Mouse (Mus musculus) intestine, postnatal 0 days (tissue): ENCODE data around the gene Pxn. TPM values are rescaled to one million over a fixed set of nuclear protein-coding genes. Genes with fewer than 3 reads are reported as not detected.

Source experiments
- ATAC-seq: fragments of 200-750 bp; cut with Nextera tagmentation; 2 replicates; pipeline ENCODE4 v1.8.0; 2017; ENCODE audit warnings: mild to moderate bottlenecking, moderate TSS enrichment, moderate library complexity
- H3K27ac ChIP-seq: fragments of 300-500 bp; sonication (generic); 2 replicates; pipeline ENCODE4 v1.5.1; 2014; ENCODE audit warnings: mild to moderate bottlenecking, low read depth, low read length, moderate library complexity
- H3K27me3 ChIP-seq: fragments of 300-500 bp; sonication (generic); replicated peaks from 2 replicates; pipeline ENCODE4 v1.6.1; 2014; ENCODE audit warnings: low read length, mixed read lengths; ENCODE audit not compliant: control insufficient read depth, insufficient read depth
- H3K36me3 ChIP-seq: fragments of 300-500 bp; sonication (generic); 2 replicates; pipeline ENCODE4 v1.6.1; 2014; ENCODE audit warnings: mild to moderate bottlenecking, moderate library complexity; ENCODE audit not compliant: control insufficient read depth, insufficient read depth
- H3K4me1 ChIP-seq: fragments of 300-500 bp; sonication (generic); replicated peaks from 2 replicates; pipeline ENCODE4 v1.6.1; 2014; ENCODE audit warnings: antibody characterized with exemption, low read length, mixed read lengths; ENCODE audit not compliant: control insufficient read depth, insufficient read depth
- H3K4me2 ChIP-seq: fragments of 300-500 bp; sonication (generic); replicated peaks from 2 replicates; pipeline ENCODE4 v1.6.1; 2014; ENCODE audit warnings: low read depth, mild to moderate bottlenecking, moderate library complexity
- H3K4me3 ChIP-seq: fragments of 300-500 bp; sonication (generic); 2 replicates; pipeline ENCODE4 v1.5.1; 2014; ENCODE audit warnings: low read depth, low read length
- H3K9ac ChIP-seq: fragments of 300-500 bp; sonication (generic); 2 replicates; pipeline ENCODE4 v1.6.1; 2014; ENCODE audit warnings: mild to moderate bottlenecking, low read depth, low read length
- H3K9me3 ChIP-seq: fragments of 300-500 bp; sonication (generic); 2 replicates; pipeline ENCODE4 v1.6.1; 2016; ENCODE audit warnings: mixed run types; ENCODE audit not compliant: control insufficient read depth
- CTCF ChIP-seq: sonication (generic); IDR thresholded peaks from 2 replicates; pipeline ENCODE4 v1.5.1; 2016; ENCODE audit warnings: low read depth, mild to moderate bottlenecking, control low read depth, antibody characterized with exemption, moderate library complexity
- WGBS: fragments of 180-500 bp; shearing (Covaris S2); extraction: QIAGEN DNeasy Blood & Tissue Kit; methylation state at CpG from one replicate; pipeline ENCODE4 v1.1.7; 2014; 5-methylcytosine and 5-hydroxymethylcytosine counted together
- polyA plus RNA-seq: library from polyadenylated mRNA; unstranded; fragments of >200 nt; fragmentation: Nextera tagmentation; extraction: Ambion mirVana; gene quantifications from 2 replicates; pipeline ENCODE4 v1.2.1, GENCODE M21; 2015

Gene Pxn
- polyA plus RNA-seq, 1 experiment from 2014 or later: 65.1 TPM

- WGBS: 32% methylated on average over 20 of the region's 20 CpGs
- no peak overlapping the region for H3K4me2 ChIP-seq
- ATAC-seq: no peak
Observed at GRCm38 (mm10) chr5:115470766-115471531, 35.5 kb upstream of the Pxn start.

GRCm38 (mm10) chr5:115473191-115473590 is 33.3 kb upstream of the Pxn start:
- H3K36me3 ChIP-seq: peaks cover 4% of the 10 kb centered on the region; the same call in 1 of the 2 replicates
- H3K4me1 ChIP-seq: no peaks in the 10 kb centered on the region
- H3K27me3 ChIP-seq: no peaks in the 10 kb centered on the region
- no peak overlapping the region for H3K27ac ChIP-seq
- WGBS: 71% methylated on average over 10 of the region's 10 CpGs
- no peak overlapping the region for H3K4me3 ChIP-seq
- ATAC-seq: no peak
- H3K9me3 ChIP-seq: no peaks in the 10 kb centered on the region
- no peak overlapping the region for H3K9ac ChIP-seq
- TF ChIP-seq CTCF: peak; percentile 45
- H3K4me2 ChIP-seq: no peak overlapping the region

More at GRCm38 (mm10) chr5:115470766-115471531, 35.5 kb upstream of the Pxn start:
- Histone ChIP-seq H3K36me3 (no peaks in the 10 kb centered on the region), H3K9me3 (no peaks in the 10 kb centered on the region), H3K27me3 (no peaks in the 10 kb centered on the region), H3K9ac (no peak overlapping the region), H3K4me3 (no peak overlapping the region), H3K27ac (no peak overlapping the region), H3K4me1 (no peaks in the 10 kb centered on the region)
- peak; percentile 84 for TF ChIP-seq CTCF

GRCm38 (mm10) chr5:115474174-115474828 is 32.2 kb upstream of the Pxn start:
- no peak for ATAC-seq
- no peak overlapping the region for H3K27ac ChIP-seq
- no peak overlapping the region for H3K9ac ChIP-seq
- H3K36me3 ChIP-seq: peaks cover 5% of the 10 kb centered on the region; the same call in 1 of the 2 replicates
- no peaks in the 10 kb centered on the region for H3K9me3 ChIP-seq
- H3K4me1 ChIP-seq: no peaks in the 10 kb centered on the region
- H3K27me3 ChIP-seq: no peaks in the 10 kb centered on the region
- H3K4me3 ChIP-seq: no peak overlapping the region
- 68% methylated on average over 22 of the region's 22 CpGs for WGBS
- TF ChIP-seq CTCF: no peak
- H3K4me2 ChIP-seq: no peak overlapping the region

DNA sequence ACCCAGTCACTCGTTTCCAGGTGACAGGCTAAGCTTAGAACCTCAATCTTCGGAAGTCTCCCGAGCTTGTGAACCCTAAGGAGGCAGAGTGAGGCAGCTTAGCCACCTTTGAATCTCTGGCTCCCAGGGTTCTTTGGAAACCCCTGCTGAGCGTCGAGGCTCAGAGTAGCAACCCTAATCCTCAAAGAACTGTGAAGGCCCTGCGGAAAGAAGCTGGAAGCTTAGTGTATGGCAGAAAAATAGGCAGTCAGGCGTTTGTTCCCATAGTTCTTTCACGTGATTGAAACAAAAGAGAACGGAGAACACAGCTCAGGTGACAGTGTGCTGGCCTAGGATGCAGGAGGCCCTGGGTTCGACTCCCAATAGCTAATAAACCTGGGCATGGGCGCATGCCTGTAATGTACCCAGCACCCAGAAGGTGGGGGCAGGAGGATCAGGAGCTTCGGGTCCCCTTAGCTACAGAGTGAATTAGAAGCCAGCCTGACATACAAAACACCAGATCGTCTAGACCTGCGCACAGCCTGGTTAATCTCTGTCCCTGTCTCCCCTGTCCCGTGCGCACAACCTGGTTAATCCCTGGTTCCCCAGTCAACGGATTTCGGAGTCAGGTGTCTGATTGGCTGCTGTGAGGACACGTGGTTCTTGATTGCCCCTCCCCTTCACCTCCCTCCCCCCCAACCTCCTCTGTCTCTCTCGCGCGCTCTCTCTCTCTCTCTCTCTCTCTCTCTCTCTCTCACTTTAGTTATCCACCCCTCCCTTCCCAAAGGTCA is 31.0 kb upstream of the Pxn start:
- Histone ChIP-seq H3K9me3 (no peaks in the 10 kb centered on the region), H3K27me3 (no peaks in the 10 kb centered on the region), H3K4me3 (peak overlapping the region; percentile 23), H3K36me3 (peaks cover 15% of the 10 kb centered on the region), H3K4me1 (no peaks in the 10 kb centered on the region), H3K4me2 (peak overlapping the region; percentile 51), H3K9ac (no peak overlapping the region), H3K27ac (no peak overlapping the region)
- 27% methylated on average over 22 of the region's 22 CpGs for WGBS
- TF ChIP-seq CTCF: no peak
- peak; percentile 50; the same call in 1 of the 2 replicates for ATAC-seq

GRCm38 (mm10) chr5:115476107-115476727 is 30.3 kb upstream of the Pxn start:
- 47% methylated on average over 12 of the region's 12 CpGs for WGBS
- H3K4me1 ChIP-seq: no peaks in the 10 kb centered on the region
- H3K36me3 ChIP-seq: peaks cover 15% of the 10 kb centered on the region
- H3K4me3 ChIP-seq: peak overlapping the region; percentile 23
- H3K27ac ChIP-seq: no peak overlapping the region
- H3K9ac ChIP-seq: no peak overlapping the region
- ATAC-seq: no peak
- H3K9me3 ChIP-seq: no peaks in the 10 kb centered on the region
- TF ChIP-seq CTCF: no peak
- peak overlapping the region; percentile 51 for H3K4me2 ChIP-seq
- no peaks in the 10 kb centered on the region for H3K27me3 ChIP-seq
